In the genomic region with DNA sequence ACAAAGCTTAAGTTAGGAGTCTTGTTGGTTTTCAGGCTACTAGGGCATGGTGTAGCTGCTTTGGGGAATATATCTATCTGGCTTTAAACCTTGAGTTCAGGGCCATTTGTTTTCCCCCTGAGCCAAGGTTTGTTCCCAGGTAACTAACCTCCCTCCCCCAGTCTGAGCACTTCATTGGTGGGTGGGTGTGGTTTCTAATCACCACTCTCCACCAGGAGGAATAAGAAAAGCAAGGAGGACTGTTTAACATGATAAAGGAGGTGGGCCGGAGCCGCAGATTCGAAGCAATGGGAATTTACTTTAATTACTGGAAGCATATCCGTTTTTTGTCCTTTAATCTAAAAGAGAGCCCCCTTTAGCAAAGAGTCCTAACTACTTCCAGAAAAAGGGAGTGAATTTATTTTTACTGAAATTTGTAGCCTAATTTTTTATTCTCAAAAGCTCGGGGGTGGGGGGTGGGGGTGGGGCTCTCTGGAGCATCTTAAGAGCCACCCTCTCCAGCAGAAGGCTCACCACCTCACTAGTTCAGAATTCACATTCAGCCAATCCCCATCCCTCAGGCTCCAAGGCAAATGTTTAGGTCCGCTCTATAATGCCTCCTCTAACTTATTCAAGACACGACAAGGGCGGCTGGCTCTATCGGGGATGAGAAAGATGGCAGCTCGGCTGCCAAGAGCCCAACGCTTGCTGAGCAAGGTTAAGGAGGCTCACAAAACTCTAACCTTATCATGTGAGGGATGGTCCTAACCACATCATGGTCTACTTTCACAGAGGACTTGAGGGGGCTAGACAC, we compare ENCODE assay signal across 10 mouse cellular contexts. TPM values are rescaled to one million over a fixed set of nuclear protein-coding genes. Genes with fewer than 3 reads are reported as not detected.
DNase-seq lines count a peak whose midpoint lies in the region; ATAC-seq and TF ChIP-seq lines count a peak whose summit lies in the region.
"Had no signal": no experiment of that assay in that cellular context is flagged by ENCODE, and none has a peak within 500 bp of the region (broad histone marks: within the 10 kb centered on the region; RNA-seq: fewer than 3 reads in every experiment).

No protein-coding gene starts in this region.

- no peaks in the 10 kb centered on the region for H3K9me3 ChIP-seq in limb, embryonic 12.5 days
- no peaks in the 10 kb centered on the region for H3K9me3 ChIP-seq in limb, embryonic 10.5 days (replicated peaks)
- no peaks in the 10 kb centered on the region for H3K9me3 ChIP-seq in limb, embryonic 13.5 days
- no peaks in the 10 kb centered on the region for H3K9me3 ChIP-seq in kidney, embryonic 14.5 days (ENCODE audit: control insufficient read depth, low read length)

- H3K4me1 ChIP-seq in limb, embryonic 12.5 days (replicated peaks) = peaks cover 36% of the 10 kb centered on the region
- H3K4me1 ChIP-seq in limb, embryonic 10.5 days = peaks cover 41% of the 10 kb centered on the region
- H3K4me1 ChIP-seq in limb, embryonic 13.5 days = peaks cover 43% of the 10 kb centered on the region
- H3K4me1 ChIP-seq in small intestine, adult 2 months (ENCODE audit: control insufficient read depth, insufficient read depth, insufficient read length, low read length) = peaks cover 11% of the 10 kb centered on the region
- peaks cover 22% of the 10 kb centered on the region for H3K4me1 ChIP-seq in kidney, embryonic 14.5 days (ENCODE audit: control insufficient read depth, insufficient read depth, low read length)

- H3K36me3 ChIP-seq in limb, embryonic 12.5 days = no peaks in the 10 kb centered on the region
- no peaks in the 10 kb centered on the region for H3K36me3 ChIP-seq in limb, embryonic 10.5 days
- peaks cover 3% of the 10 kb centered on the region; the same call in 1 of the 2 replicates for H3K36me3 ChIP-seq in limb, embryonic 13.5 days
- peaks cover 64% of the 10 kb centered on the region for H3K36me3 ChIP-seq in small intestine, adult 2 months (ENCODE audit: control insufficient read depth, insufficient read depth, low read length)
- H3K36me3 ChIP-seq in kidney, embryonic 14.5 days (ENCODE audit: control insufficient read depth, insufficient read depth, low read length) = no peaks in the 10 kb centered on the region

- peaks cover 71% of the 10 kb centered on the region for H3K27me3 ChIP-seq in limb, embryonic 12.5 days
- H3K27me3 ChIP-seq in limb, embryonic 10.5 days (ENCODE audit: low read depth, poor library complexity, severe bottlenecking) = peaks cover 70% of the 10 kb centered on the region
- H3K27me3 ChIP-seq in limb, embryonic 13.5 days = peaks cover 64% of the 10 kb centered on the region
- H3K27me3 ChIP-seq in small intestine, adult 2 months (ENCODE audit: control insufficient read depth, insufficient read depth, low read length) = no peaks in the 10 kb centered on the region
- peaks cover 28% of the 10 kb centered on the region for H3K27me3 ChIP-seq in kidney, embryonic 14.5 days (ENCODE audit: control insufficient read depth, insufficient read depth, low read length)

- H3K4me3 ChIP-seq in limb, embryonic 12.5 days (replicated peaks) = 0 out of 2 replicates have a peak overlapping the region, but pooled peaks have one; percentile 6
- H3K4me3 ChIP-seq in limb, embryonic 10.5 days = no peak overlapping the region
- peak overlapping the region; percentile 69; the same call in 1 of the 2 replicates for H3K4me3 ChIP-seq in limb, embryonic 13.5 days
- peak overlapping the region; percentile 53 for H3K4me3 ChIP-seq in small intestine, adult 2 months (ENCODE audit: low read depth, low read length)
- no peak overlapping the region for H3K4me3 ChIP-seq in kidney, embryonic 14.5 days (ENCODE audit: low read length)
- H3K4me3 ChIP-seq: megakaryocyte, embryonic 14.5 days had no signal

- no peak overlapping the region for H3K9ac ChIP-seq in limb, embryonic 12.5 days (replicated peaks)
- no peak overlapping the region for H3K9ac ChIP-seq in limb, embryonic 13.5 days
- H3K9ac ChIP-seq in kidney, embryonic 14.5 days (ENCODE audit: low read depth, low read length) = no peak overlapping the region

- TF ChIP-seq POLR2A in small intestine, adult 2 months (IDR thresholded peaks at IDR 0.05; ENCODE audit: low read depth, low read length) = no peak

- ATAC-seq in limb, embryonic 12.5 days (ENCODE audit: insufficient number of reproducible peaks, insufficient read depth, low FRiP score, low TSS enrichment, low read depth) = no peak
- ATAC-seq in limb, embryonic 13.5 days (ENCODE audit: low FRiP score, low read depth) = no peak
- no peak for ATAC-seq in kidney, embryonic 14.5 days (ENCODE audit: low FRiP score, low TSS enrichment)
- ATAC-seq: inflammation-experienced regulatory T-cells, adult 6 months had no signal

- peak overlapping the region; percentile 17; the same call in 1 of the 2 replicates for H3K4me2 ChIP-seq in limb, embryonic 12.5 days
- peak overlapping the region; percentile 96 for H3K4me2 ChIP-seq in limb, embryonic 13.5 days (replicated peaks)
- no peak overlapping the region; the same call in 1 of the 2 replicates for H3K4me2 ChIP-seq in kidney, embryonic 14.5 days (replicated peaks; ENCODE audit: low read depth, low read length)

- no peak for DNase-seq in limb, embryonic 10.5 days (ENCODE audit: low spot score)
- peak; percentile 38 for DNase-seq in embryo, embryonic 10.5 days (ENCODE audit: low spot score)
- no peak for DNase-seq in kidney, postnatal 14 days
- DNase-seq in urinary bladder, adult 2 months (ENCODE audit: low spot score) = no peak

- TF ChIP-seq CTCF in small intestine, adult 2 months (IDR thresholded peaks at IDR 0.05; ENCODE audit: extremely low read depth, insufficient read length, insufficient replicate concordance, low read depth, low read length) = no peak

- WGBS in limb, embryonic 12.5 days = 22% methylated on average over 11 of the region's 11 CpGs
- WGBS in limb, embryonic 10.5 days = 18% methylated on average over 11 of the region's 11 CpGs
- 30% methylated on average over 11 of the region's 11 CpGs for WGBS in limb, embryonic 13.5 days
- 29% methylated on average over 11 of the region's 11 CpGs for WGBS in small intestine, adult 2 months
- 23% methylated on average over 11 of the region's 11 CpGs for WGBS in kidney, embryonic 14.5 days

- H3K27ac ChIP-seq in limb, embryonic 12.5 days = no peak overlapping the region
- H3K27ac ChIP-seq in limb, embryonic 10.5 days = no peak overlapping the region
- no peak overlapping the region for H3K27ac ChIP-seq in limb, embryonic 13.5 days
- H3K27ac ChIP-seq in small intestine, adult 2 months (ENCODE audit: insufficient read depth, low read depth, low read length) = no peak overlapping the region
- H3K27ac ChIP-seq in kidney, embryonic 14.5 days (ENCODE audit: low read depth, low read length) = no peak overlapping the region

RNA-seq across cellular contexts. Expression of gene Fzd5, which starts 3.9 kb away (rescaled TPM):
- 0.88 and 1.2 TPM in 2 replicates for polyA plus RNA-seq in limb, embryonic 12.5 days (2016; fragmentation: Nextera tagmentation; extraction: Ambion mirVana)
- 0.28 and 0.29 TPM in 2 replicates for polyA plus RNA-seq in limb, embryonic 10.5 days (2016; fragmentation: Nextera tagmentation; extraction: Ambion mirVana)
- 1.0 and 1.1 TPM in 2 replicates for polyA plus RNA-seq in limb, embryonic 13.5 days (2015; fragmentation: Nextera tagmentation; extraction: Ambion mirVana)
- polyA plus RNA-seq in small intestine, adult 2 months (2012; rRNA removed) = 51.3 and 133 TPM in 2 replicates
- polyA plus RNA-seq in kidney, embryonic 14.5 days (2014; fragmentation: Nextera tagmentation; extraction: Ambion mirVana) = 1.8 and 2.3 TPM in 2 replicates
- 5.3 and 6.2 TPM in 2 replicates for polyA plus RNA-seq in urinary bladder, adult 2 months (2012; rRNA removed)

RNA-seq across cellular contexts. Expression of gene Ccnyl1, which starts 43.4 kb away (rescaled TPM):
- 7.4 and 7.8 TPM in 2 replicates for polyA plus RNA-seq in limb, embryonic 12.5 days (2016; fragmentation: Nextera tagmentation; extraction: Ambion mirVana)
- polyA plus RNA-seq in limb, embryonic 10.5 days (2016; fragmentation: Nextera tagmentation; extraction: Ambion mirVana) = 6.4 TPM in 2 replicates
- polyA plus RNA-seq in limb, embryonic 13.5 days (2015; fragmentation: Nextera tagmentation; extraction: Ambion mirVana) = 5.0 and 5.8 TPM in 2 replicates
- 15.8 and 35.4 TPM in 2 replicates for polyA plus RNA-seq in small intestine, adult 2 months (2012; rRNA removed)
- polyA plus RNA-seq in kidney, embryonic 14.5 days (2014; fragmentation: Nextera tagmentation; extraction: Ambion mirVana) = 9.0 and 11.3 TPM in 2 replicates
- polyA plus RNA-seq in urinary bladder, adult 2 months (2012; rRNA removed) = 21.2 and 25.8 TPM in 2 replicates

Comparison
In these comparisons a context has a peak if more than half of its experiments do, and no peak if none do; other contexts are left out.
1. H3K4me3 ChIP-seq: peak in limb, embryonic 12.5 days (single experiment), limb, embryonic 13.5 days (single experiment) and small intestine, adult 2 months (single experiment); none in limb, embryonic 10.5 days (single experiment) and kidney, embryonic 14.5 days (single experiment).